Mouse (Mus musculus): Measurements from ENCODE around the gene D630003M21Rik.
A peak's percentile ranks its signal among the peaks of the same experiment; 100 is the strongest.

The D630003M21Rik gene

GRCm38 (mm10) chr2:158228670-158229502 lies at the start of gene D630003M21Rik:
Gene D630003M21Rik, minus strand, starts transcription at chr2:158229222.
- DNase-seq (ENCODE audit: low read depth, low spot score): no peak

DNA sequence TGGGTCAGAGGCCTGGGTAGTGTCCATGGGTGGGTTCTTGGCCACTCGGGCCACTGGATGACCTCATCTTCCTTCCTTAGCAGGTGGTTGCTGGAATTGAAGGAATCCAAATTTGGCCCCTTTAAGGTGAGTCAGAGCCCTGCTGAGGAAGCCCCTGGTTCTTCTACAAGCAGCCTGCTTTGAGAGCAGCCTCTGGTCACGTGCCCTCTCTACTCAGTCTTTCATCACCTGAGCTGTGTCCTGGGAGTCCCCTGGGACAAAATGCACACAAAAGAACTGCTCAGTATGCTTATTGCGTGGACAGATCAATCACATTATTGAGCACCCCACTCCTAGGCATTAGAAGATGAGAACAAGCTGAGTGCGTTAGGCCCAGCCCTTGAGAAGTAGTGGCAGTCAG lies 47.9 kb upstream of the D630003M21Rik start:
- no peak for DNase-seq (ENCODE audit: low read depth, low spot score)

DNA sequence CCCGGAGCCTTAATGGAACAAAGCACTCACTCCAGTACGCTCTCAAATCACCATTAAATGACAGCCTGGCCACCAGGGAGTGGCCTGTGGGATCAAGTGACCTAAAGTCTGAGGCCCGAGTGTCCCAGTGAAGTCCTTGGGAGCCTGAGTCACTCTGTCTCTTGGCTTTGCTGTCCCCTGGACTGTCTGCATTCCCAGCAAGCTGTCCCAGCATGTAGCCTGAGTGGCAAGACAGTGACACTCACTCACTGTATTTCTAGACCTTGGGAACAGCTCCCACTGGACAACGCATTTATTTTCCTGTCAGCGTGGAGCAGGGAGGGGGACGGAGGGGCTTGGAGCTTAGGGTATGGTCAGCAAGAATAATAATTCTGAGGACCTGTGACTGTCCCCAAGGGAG lies 47.4 kb upstream of the D630003M21Rik start:
- no peak for DNase-seq (ENCODE audit: low read depth, low spot score)

- DNase-seq (ENCODE audit: low read depth, low spot score): no peak
These were observed 46.8 kb upstream of the D630003M21Rik start for GRCm38 (mm10) chr2:158275811-158276210.

DNA sequence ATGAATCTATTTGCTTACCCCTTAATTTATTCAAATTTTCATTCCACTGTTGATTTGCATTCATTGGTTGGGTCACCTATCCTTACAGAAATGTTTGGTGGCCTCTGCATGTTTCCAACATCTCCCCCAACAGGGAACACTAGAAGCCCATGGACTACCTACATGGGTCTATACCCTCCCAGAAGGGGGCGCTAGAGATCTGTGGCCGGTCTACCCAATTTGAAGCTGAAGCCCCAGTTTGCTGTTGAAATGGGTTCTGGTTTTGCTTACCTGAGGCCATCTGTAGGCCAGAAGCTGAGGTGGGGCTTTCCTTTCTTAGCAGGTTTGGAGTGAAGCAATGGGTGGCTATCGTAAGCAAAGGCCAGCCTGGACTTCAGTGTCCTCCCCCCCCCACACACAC lies 46.3 kb upstream of the D630003M21Rik start:
- DNase-seq (ENCODE audit: low read depth, low spot score): no peak

DNA sequence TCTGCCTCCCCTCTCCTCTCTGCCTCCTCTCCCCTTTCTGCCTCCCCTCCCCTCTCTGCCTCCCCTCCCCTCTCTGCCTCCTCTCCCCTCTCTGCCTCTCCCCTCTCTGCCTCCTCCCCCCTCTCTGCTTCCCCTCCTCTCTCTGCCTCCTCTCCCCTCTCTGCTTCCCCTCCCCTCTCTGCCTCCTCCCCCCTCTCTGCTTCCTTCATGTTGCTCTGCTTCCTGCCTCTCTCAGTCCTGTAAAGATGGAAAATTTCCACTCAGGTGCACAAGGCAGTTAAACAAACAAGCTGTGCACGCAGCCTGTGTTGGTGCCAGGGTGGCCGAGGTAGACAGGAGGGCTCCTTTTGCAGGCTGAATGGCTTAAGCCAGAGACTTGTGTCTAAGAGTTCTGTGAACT lies 44.6 kb upstream of the D630003M21Rik start:
- no peak for DNase-seq (ENCODE audit: low read depth, low spot score)

- no peak for DNase-seq (ENCODE audit: low read depth, low spot score)
These were observed 41.0 kb upstream of the D630003M21Rik start for GRCm38 (mm10) chr2:158270017-158270416.

GRCm38 (mm10) chr2:158264877-158265276 lies 35.9 kb upstream of the D630003M21Rik start:
- no peak for DNase-seq (ENCODE audit: low read depth, low spot score)

- no peak for DNase-seq (ENCODE audit: low read depth, low spot score)
These were observed 30.5 kb upstream of the D630003M21Rik start for GRCm38 (mm10) chr2:158259498-158259897.

GRCm38 (mm10) chr2:158258781-158259180 lies 29.8 kb upstream of the D630003M21Rik start:
- peak; percentile 61 for DNase-seq (ENCODE audit: low read depth, low spot score)

DNA sequence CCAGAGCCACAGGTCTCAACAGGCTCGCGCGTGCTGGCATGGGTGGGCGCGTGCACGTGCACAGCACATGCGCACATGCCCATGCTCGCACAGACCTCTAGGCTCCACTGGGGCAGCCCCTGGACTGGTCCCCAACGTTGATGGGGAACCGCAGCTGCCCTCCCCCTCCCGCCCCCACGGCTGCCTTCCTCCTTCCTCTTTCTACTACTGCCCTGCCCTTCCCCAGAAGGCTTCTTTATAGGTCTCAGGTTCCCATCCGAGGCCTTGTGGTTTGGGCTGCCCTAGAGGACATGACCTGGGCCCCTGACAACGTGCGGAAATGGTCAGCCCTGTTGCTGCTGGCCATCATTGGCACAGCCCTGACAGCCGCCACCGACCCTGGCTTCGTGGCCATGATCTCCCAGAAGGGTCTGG lies 29.0 kb upstream of the D630003M21Rik start, which contains the start of gene Bpi:
Gene Bpi (plus strand): TSS at position 90 of the 414 bp plus-strand sequence.
- DNase-seq (ENCODE audit: low read depth, low spot score): no peak

DNA sequence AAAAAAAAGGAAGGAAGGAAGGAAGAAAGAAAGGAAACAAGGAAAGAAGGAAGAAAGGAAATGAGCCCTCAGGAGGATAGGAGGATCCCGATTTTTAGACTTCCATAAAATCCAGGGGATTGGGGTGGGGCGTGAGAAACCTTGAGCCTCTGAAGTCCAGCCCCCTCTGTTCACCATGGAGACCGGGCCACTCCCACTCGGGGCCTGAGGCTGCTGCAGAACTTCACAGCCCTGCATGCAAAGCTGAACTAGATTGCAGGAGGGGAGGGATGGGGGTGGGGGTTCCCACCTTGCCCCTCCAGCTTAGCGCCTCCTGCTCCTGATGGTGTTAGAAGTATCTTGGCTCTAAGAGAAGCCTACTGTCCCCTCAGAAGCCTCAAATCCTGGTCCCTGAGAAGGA lies 27.9 kb upstream of the D630003M21Rik start:
- DNase-seq (ENCODE audit: low read depth, low spot score): no peak

DNA sequence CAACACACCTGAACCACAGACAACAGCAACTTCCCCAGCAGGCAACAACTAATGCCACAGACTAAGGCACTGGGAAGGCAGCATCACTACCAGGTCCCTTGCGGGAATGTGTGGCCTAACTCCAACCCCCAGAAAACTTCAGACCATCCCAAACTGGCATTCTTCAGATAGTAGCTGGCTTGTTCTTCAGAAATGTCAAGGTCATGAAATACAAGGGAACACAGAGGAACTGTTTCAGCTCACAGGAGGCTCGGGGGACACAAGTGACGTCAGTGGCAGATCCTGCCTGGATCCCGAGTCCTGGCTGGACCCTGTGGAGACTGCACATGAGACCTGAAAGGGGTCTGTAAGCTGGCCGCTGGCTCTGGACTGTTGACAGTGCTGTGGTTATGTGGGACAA lies 24.8 kb upstream of the D630003M21Rik start:
- no peak for DNase-seq (ENCODE audit: low read depth, low spot score)

DNA sequence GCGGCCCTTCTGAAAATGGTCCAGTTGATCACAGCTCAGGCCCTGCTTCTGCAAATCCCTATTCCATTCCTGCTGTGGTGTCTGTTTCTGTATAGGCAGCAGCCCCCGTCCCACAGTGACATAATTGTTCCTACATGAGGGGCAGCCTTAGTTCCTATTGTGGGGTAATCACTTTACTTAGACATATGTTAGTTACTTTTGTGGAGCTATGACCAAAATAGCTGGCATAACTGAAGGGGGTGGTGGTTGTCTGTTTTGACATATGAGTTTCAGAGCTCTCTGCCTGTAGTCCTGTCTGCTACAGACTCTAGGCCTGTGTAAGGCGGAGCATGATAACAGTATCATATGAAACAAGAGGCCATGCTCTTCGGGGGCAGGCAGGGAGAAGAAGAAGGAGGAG lies 21.5 kb upstream of the D630003M21Rik start:
- DNase-seq (ENCODE audit: low read depth, low spot score): no peak

- DNase-seq (ENCODE audit: low read depth, low spot score): no peak
These were observed 19.3 kb upstream of the D630003M21Rik start for GRCm38 (mm10) chr2:158248318-158248717.

DNA sequence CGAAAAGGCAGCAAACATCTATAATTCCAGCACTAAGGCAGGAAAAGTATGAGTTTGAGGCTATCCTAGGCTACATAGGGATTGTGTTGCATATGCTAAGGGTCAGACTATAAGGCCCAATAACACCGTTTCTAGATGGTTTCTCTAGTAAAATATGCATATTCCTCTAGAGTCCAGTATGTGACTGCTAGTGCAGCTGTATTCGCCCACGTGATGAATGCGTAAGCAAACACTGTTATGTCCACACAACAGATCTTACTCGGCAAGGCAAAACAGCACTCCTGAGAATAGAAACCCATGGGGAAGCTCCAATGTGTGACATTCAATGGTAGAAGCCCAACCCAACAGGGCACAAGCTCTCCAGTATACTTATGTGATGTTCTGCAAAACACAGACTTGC lies 18.8 kb upstream of the D630003M21Rik start:
- DNase-seq (ENCODE audit: low read depth, low spot score): no peak

DNA sequence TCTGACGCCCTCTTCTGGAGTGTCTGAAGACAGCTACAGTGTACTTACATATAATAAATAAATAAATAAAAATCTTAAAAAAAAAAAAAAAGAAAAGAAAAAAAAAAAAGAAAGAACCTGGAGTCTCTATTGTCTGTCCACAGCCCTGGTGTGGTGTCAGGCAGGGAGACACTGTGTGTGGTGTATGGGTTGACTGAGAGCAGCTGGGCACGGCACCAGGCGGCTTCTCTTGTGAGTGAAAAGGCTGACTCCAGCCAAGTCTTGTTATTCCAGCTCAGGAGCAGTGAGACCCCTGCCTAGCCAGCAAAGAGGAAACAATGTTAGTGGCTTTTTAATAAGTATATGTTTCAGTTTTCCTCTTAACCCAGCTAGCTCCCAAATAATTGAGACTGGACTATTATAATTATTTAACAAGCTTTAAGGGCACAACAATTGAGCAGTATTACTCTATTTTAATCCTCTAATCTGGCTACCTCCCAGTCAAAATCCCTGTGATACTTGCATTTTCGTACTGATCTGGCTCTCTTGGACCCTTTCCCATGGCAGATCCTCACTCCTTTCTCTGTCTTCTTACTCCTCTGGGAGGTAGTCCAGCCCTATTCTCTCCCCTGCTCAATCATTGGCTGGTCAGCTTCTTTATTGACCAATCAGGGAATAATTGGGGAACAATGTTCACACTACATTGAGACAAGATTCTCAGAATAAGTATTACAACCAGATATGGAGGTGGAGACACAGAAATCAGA lies 16.2 kb upstream of the D630003M21Rik start:
- no peak for DNase-seq (ENCODE audit: low read depth, low spot score)

DNA sequence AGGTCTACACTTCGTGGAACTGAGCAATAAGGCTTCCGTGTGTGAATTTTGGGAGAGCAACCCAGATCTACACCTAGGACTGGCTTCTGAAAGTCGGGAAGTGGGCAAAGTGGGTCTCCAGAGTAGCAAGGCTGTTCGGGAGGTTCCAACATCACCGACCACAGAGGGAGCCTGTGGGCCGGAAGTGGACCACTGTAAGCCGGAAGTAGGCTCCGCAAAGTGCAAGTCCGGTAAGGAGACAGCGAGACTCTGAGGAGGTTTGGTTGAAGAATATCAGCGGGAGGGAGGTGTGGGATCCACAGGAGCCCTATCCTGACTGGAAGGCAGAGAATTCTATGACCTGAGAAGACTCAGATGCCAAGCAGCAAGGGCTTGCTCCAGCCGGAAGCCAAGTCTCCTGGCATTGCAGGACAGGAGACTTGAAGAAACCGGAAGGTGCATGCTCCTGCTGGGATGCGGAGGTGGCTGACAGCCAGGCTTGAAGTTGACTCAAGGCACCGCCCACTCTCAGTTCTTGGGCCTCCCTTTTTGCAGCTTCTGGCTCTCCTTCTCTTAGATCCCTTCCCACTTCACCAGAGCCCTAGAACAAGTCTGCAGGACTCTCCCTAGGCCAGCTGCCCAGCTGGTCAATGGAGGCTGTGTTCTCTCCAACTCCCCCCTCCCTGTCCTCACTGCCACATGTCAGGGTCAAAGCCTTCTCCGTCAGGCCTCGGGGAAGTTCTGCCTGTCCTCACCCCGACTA lies 14.3 kb upstream of the D630003M21Rik start:
- DNase-seq (ENCODE audit: low read depth, low spot score): no peak

GRCm38 (mm10) chr2:158242170-158242896 lies 13.3 kb upstream of the D630003M21Rik start:
- DNase-seq (ENCODE audit: low read depth, low spot score): no peak

DNA sequence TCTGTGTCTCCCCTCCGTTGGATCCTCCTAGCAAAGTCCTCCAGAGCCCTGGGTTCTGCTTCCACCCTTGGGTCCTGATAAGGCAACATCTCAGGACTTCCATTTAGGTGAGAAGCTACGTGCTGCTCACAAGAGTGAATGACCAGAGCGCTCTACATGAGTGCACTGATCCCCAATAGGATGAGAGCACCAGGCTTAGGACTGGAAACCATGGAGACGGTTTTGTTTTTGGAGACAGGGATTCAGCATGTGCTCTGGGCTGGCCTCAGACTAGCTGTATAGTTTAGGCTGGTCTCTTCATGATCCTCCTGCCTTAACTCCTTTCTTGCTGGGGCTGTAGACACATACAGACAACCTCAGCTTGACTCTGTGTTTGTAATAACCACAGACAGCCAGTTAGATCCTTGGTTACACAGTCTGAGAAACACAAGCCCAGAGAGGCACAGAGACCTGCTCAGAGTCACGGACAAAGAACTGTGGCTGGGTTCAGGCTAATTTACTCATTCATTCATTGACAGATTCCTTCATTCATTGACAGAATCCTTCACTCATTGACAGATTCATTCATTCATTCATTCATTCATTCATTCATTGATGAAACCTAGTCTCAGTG lies 12.2 kb upstream of the D630003M21Rik start:
- no peak for DNase-seq (ENCODE audit: low read depth, low spot score)

- no peak for DNase-seq (ENCODE audit: low read depth, low spot score)
These were observed 9.1 kb upstream of the D630003M21Rik start for GRCm38 (mm10) chr2:158238101-158238500.
